Mouse (Mus musculus): Measurements from ENCODE around the gene Crat.

DNA sequence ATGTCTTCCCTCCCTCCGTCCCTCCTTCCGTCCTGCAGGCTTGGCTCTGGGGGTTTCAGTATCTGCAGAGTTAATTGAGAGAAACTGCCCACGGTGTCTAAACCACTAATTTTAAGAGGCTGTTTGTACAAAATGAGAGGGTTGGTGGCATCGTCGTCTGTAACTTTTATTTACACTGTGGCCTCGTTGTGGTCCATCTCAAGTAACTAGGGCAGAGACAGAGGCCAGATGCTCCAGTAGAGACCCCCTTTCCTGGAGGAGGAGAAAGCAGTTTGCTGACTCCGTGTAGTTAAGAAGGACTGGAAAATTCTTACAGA, 994 bp upstream of the Crat start:
- TF ChIP-seq GATA1 (IDR thresholded peaks at IDR 0.05; ENCODE audit: borderline replicate concordance, low read length) (no peak), FLI1 (IDR thresholded peaks at IDR 0.05; ENCODE audit: low read length) (no peak)
